Comparison of ENCODE assay signal across 11 mouse cellular contexts in genomic region chr4:117202992-117203354, GRCm38 (mm10). TPM values are rescaled to one million over a fixed set of nuclear protein-coding genes. Genes with fewer than 3 reads are reported as not detected.
A peak's percentile ranks its signal among the peaks of the same experiment; 100 is the strongest.
DNase-seq lines count a peak whose midpoint lies in the region; ATAC-seq and TF ChIP-seq lines count a peak whose summit lies in the region.
"Had no signal": no experiment of that assay in that cellular context is flagged by ENCODE, and none has a peak within 500 bp of the region (broad histone marks: within the 10 kb centered on the region; RNA-seq: fewer than 3 reads in every experiment).

No protein-coding gene starts in this region.

- intact Hi-C loops in heart, postnatal 25 days (cut with DNase I): no loop called here
- intact Hi-C loops in left cerebral cortex, postnatal 4 days (cut with DNase I): no loop called here

- peak overlapping the region; percentile 34 for H3K4me3 ChIP-seq in heart, embryonic 12.5 days
- no peak overlapping the region; the same call in 1 of the 2 replicates for H3K4me3 ChIP-seq in lung, embryonic 16.5 days (ENCODE audit: low read length)
- no peak overlapping the region for H3K4me3 ChIP-seq in intestine, embryonic 14.5 days (ENCODE audit: low read depth, low read length)
- no peak overlapping the region for H3K4me3 ChIP-seq in midbrain, postnatal 0 days (ENCODE audit: low read depth, low read length)

- TF ChIP-seq CTCF in midbrain, postnatal 0 days (IDR thresholded peaks at IDR 0.05): no peak

- peak overlapping the region; percentile 63 for H3K4me2 ChIP-seq in heart, embryonic 12.5 days
- H3K4me2 ChIP-seq in lung, embryonic 16.5 days (ENCODE audit: low read depth, low read length): peak overlapping the region; percentile 65
- no peak overlapping the region for H3K4me2 ChIP-seq in intestine, embryonic 14.5 days (ENCODE audit: low read length)
- no peak overlapping the region for H3K4me2 ChIP-seq in midbrain, postnatal 0 days (ENCODE audit: low read depth, low read length, poor library complexity, severe bottlenecking)

- no peaks in the 10 kb centered on the region for H3K36me3 ChIP-seq in heart, embryonic 12.5 days
- no peaks in the 10 kb centered on the region for H3K36me3 ChIP-seq in lung, embryonic 16.5 days (ENCODE audit: control insufficient read depth, insufficient read depth, low read length)
- no peaks in the 10 kb centered on the region for H3K36me3 ChIP-seq in intestine, embryonic 14.5 days (ENCODE audit: control insufficient read depth, insufficient read depth, low read length)
- H3K36me3 ChIP-seq in midbrain, postnatal 0 days (ENCODE audit: insufficient read depth, low read length): no peaks in the 10 kb centered on the region

- DNase-seq in heart, postnatal 25 days (ENCODE audit: low spot score): no peak
- no peak for DNase-seq in lung, postnatal 25 days (ENCODE audit: low spot score)
- DNase-seq in intestine, embryonic 14.5 days (ENCODE audit: low spot score): no peak
- no peak for DNase-seq in midbrain, postnatal 0 days (ENCODE audit: low spot score)
- no peak for DNase-seq in left cerebral cortex, postnatal 4 days
- DNase-seq in urinary bladder, postnatal 36 days (ENCODE audit: low spot score in 2 of 2): no peak
- DNase-seq: layer of hippocampus, postnatal 36 days; thymus, postnatal 25 days had no signal

- 0 out of 2 replicates have a peak, but pooled peaks cover 3% of the 10 kb centered on the region for H3K4me1 ChIP-seq in heart, embryonic 12.5 days (replicated peaks)
- 0 out of 2 replicates have a peak, but pooled peaks cover 2% of the 10 kb centered on the region for H3K4me1 ChIP-seq in lung, embryonic 16.5 days (replicated peaks; ENCODE audit: control insufficient read depth, insufficient read depth, low read length)
- no peaks in the 10 kb centered on the region for H3K4me1 ChIP-seq in intestine, embryonic 14.5 days (replicated peaks; ENCODE audit: control insufficient read depth, insufficient read depth, low read length)
- no peaks in the 10 kb centered on the region for H3K4me1 ChIP-seq in midbrain, postnatal 0 days (ENCODE audit: insufficient read depth, low read length)

- peak overlapping the region; percentile 51 for H3K9ac ChIP-seq in heart, embryonic 12.5 days
- H3K9ac ChIP-seq in lung, embryonic 16.5 days (ENCODE audit: low read length): no peak overlapping the region
- H3K9ac ChIP-seq in intestine, embryonic 14.5 days (ENCODE audit: low read length): no peak overlapping the region; the same call in 1 of the 2 replicates
- no peak overlapping the region for H3K9ac ChIP-seq in midbrain, postnatal 0 days (replicated peaks; ENCODE audit: low read length, poor library complexity, severe bottlenecking)

- peak overlapping the region; percentile 68 for H3K27ac ChIP-seq in heart, embryonic 12.5 days (ENCODE audit: poor library complexity, severe bottlenecking)
- H3K27ac ChIP-seq in lung, embryonic 16.5 days (ENCODE audit: low read length): peak overlapping the region; percentile 74
- peak overlapping the region; percentile 71 for H3K27ac ChIP-seq in intestine, embryonic 14.5 days (ENCODE audit: low read depth)
- peak overlapping the region; percentile 43; the same call in 1 of the 2 replicates for H3K27ac ChIP-seq in midbrain, postnatal 0 days (ENCODE audit: low read depth, low read length)

- no peaks in the 10 kb centered on the region for H3K9me3 ChIP-seq in heart, embryonic 12.5 days (replicated peaks)
- H3K9me3 ChIP-seq in lung, embryonic 16.5 days (ENCODE audit: control insufficient read depth, low read length): no peaks in the 10 kb centered on the region
- H3K9me3 ChIP-seq in intestine, embryonic 14.5 days (ENCODE audit: control insufficient read depth, low read length): no peaks in the 10 kb centered on the region
- H3K9me3 ChIP-seq in midbrain, postnatal 0 days (ENCODE audit: low read length): no peaks in the 10 kb centered on the region
- H3K9me3 ChIP-seq: megakaryocyte, embryonic 14.5 days had no signal

- H3K27me3 ChIP-seq in heart, embryonic 12.5 days (replicated peaks): no peaks in the 10 kb centered on the region
- H3K27me3 ChIP-seq in lung, embryonic 16.5 days (ENCODE audit: control insufficient read depth, insufficient read depth, low read depth, low read length): no peaks in the 10 kb centered on the region
- H3K27me3 ChIP-seq in intestine, embryonic 14.5 days (replicated peaks; ENCODE audit: control insufficient read depth, insufficient read depth, low read length): no peaks in the 10 kb centered on the region
- no peaks in the 10 kb centered on the region for H3K27me3 ChIP-seq in midbrain, postnatal 0 days (ENCODE audit: insufficient read depth, low read length)

- no peak for ATAC-seq in heart, embryonic 12.5 days (ENCODE audit: insufficient number of reproducible peaks, low FRiP score)
- no peak for ATAC-seq in lung, embryonic 16.5 days (ENCODE audit: low read depth)
- no peak for ATAC-seq in intestine, embryonic 14.5 days (replicated peaks; ENCODE audit: low FRiP score, low TSS enrichment, low read depth)
- no peak for ATAC-seq in midbrain, postnatal 0 days (ENCODE audit: low FRiP score)

- WGBS in heart, embryonic 12.5 days: 61% methylated on average over 4 of the region's 4 CpGs
- 41% methylated on average over 4 of the region's 4 CpGs for WGBS in lung, embryonic 16.5 days
- 66% methylated on average over 4 of the region's 4 CpGs for WGBS in intestine, embryonic 14.5 days
- WGBS in midbrain, postnatal 0 days: 69% methylated on average over 4 of the region's 4 CpGs

RNA-seq across cellular contexts. Expression of gene Kif2c, which starts 20.5 kb away (rescaled TPM):
- polyA plus RNA-seq in heart, embryonic 12.5 days (2016; fragmentation: Nextera tagmentation; extraction: Ambion mirVana): 51.8 and 53.4 TPM in 2 replicates
- total RNA-seq in heart, postnatal 25 days (2021): under 1 TPM; 0.31 to 0.34 TPM
- polyA plus RNA-seq in lung, embryonic 16.5 days (2015; fragmentation: Nextera tagmentation; extraction: Ambion mirVana): 70.7 and 77.6 TPM in 2 replicates
- 53.4 and 59.0 TPM in 2 replicates for polyA plus RNA-seq in intestine, embryonic 14.5 days (2014; fragmentation: Nextera tagmentation; extraction: Ambion mirVana)
- total RNA-seq in midbrain, postnatal 0 days (2014; rRNA removed): 2.9 and 9.8 TPM in 2 replicates
- polyA plus RNA-seq in midbrain, postnatal 0 days (2015; fragmentation: Nextera tagmentation; extraction: Ambion mirVana): 2.3 and 3.3 TPM in 2 replicates
- 1 to 10 TPM; 4.0 to 5.0 TPM for total RNA-seq in left cerebral cortex, postnatal 4 days (2021)

RNA-seq across cellular contexts. Expression of gene Rps8, which starts 46.9 kb away (rescaled TPM):
- 612 and 621 TPM in 2 replicates for polyA plus RNA-seq in heart, embryonic 12.5 days (2016; fragmentation: Nextera tagmentation; extraction: Ambion mirVana)
- 100 to 1,000 TPM; 571 to 648 TPM for total RNA-seq in heart, postnatal 25 days (2021)
- 858 and 904 TPM in 2 replicates for polyA plus RNA-seq in lung, embryonic 16.5 days (2015; fragmentation: Nextera tagmentation; extraction: Ambion mirVana)
- 1,373 and 1,522 TPM in 2 replicates for polyA plus RNA-seq in intestine, embryonic 14.5 days (2014; fragmentation: Nextera tagmentation; extraction: Ambion mirVana)
- 439 and 604 TPM in 2 replicates for total RNA-seq in midbrain, postnatal 0 days (2014; rRNA removed)
- 475 and 493 TPM in 2 replicates for polyA plus RNA-seq in midbrain, postnatal 0 days (2015; fragmentation: Nextera tagmentation; extraction: Ambion mirVana)
- total RNA-seq in left cerebral cortex, postnatal 4 days (2021): 100 to 1,000 TPM; 774 to 852 TPM

RNA-seq across cellular contexts. Expression of gene Tmem53, which starts 48.8 kb away (rescaled TPM):
- 18.2 and 19.6 TPM in 2 replicates for polyA plus RNA-seq in heart, embryonic 12.5 days (2016; fragmentation: Nextera tagmentation; extraction: Ambion mirVana)
- total RNA-seq in heart, postnatal 25 days (2021): 10 to 100 TPM; 23.8 to 30.3 TPM
- 19.9 and 25.3 TPM in 2 replicates for polyA plus RNA-seq in lung, embryonic 16.5 days (2015; fragmentation: Nextera tagmentation; extraction: Ambion mirVana)
- 8.3 and 10.3 TPM in 2 replicates for polyA plus RNA-seq in intestine, embryonic 14.5 days (2014; fragmentation: Nextera tagmentation; extraction: Ambion mirVana)
- 7.6 and 10.5 TPM in 2 replicates for total RNA-seq in midbrain, postnatal 0 days (2014; rRNA removed)
- polyA plus RNA-seq in midbrain, postnatal 0 days (2015; fragmentation: Nextera tagmentation; extraction: Ambion mirVana): 9.7 and 12.6 TPM in 2 replicates
- 1 to 10 TPM; 4.6 to 5.2 TPM for total RNA-seq in left cerebral cortex, postnatal 4 days (2021)

RNA-seq across cellular contexts. Expression of gene Armh1, which starts 49.0 kb away (rescaled TPM):
- polyA plus RNA-seq in heart, embryonic 12.5 days (2016; fragmentation: Nextera tagmentation; extraction: Ambion mirVana): 0.37 and 0.70 TPM in 2 replicates
- not detected for total RNA-seq in heart, postnatal 25 days (2021)
- polyA plus RNA-seq in lung, embryonic 16.5 days (2015; fragmentation: Nextera tagmentation; extraction: Ambion mirVana): 2.0 and 3.6 TPM in 2 replicates
- polyA plus RNA-seq in intestine, embryonic 14.5 days (2014; fragmentation: Nextera tagmentation; extraction: Ambion mirVana): 0.14 and 0.24 TPM in 2 replicates
- total RNA-seq in midbrain, postnatal 0 days (2014; rRNA removed): 1.8 and 3.1 TPM in 2 replicates
- 2.5 and 2.6 TPM in 2 replicates for polyA plus RNA-seq in midbrain, postnatal 0 days (2015; fragmentation: Nextera tagmentation; extraction: Ambion mirVana)
- 1 to 10 TPM; 1.3 to 1.4 TPM for total RNA-seq in left cerebral cortex, postnatal 4 days (2021)

Comparison
In these comparisons a context has a peak if more than half of its experiments do, and no peak if none do; other contexts are left out.
1. H3K4me2 ChIP-seq: peak in heart, embryonic 12.5 days (single experiment) and lung, embryonic 16.5 days (single experiment); none in intestine, embryonic 14.5 days (single experiment) and midbrain, postnatal 0 days (single experiment).
2. RNA of gene Kif2c, which starts 20.5 kb away (polyA plus RNA-seq): 70.7 to 77.6 TPM in lung, embryonic 16.5 days, 53.4 to 59.0 TPM in intestine, embryonic 14.5 days and 51.8 to 53.4 TPM in heart, embryonic 12.5 days; 2.3 to 3.3 TPM in midbrain, postnatal 0 days; every median in the first group is over 10 times any median in the second.
3. Peak in every context shown above with its lines, with median percentiles within 50 percentile points of each other: H3K27ac ChIP-seq.